Mouse (Mus musculus) midbrain, embryonic 10.5 days (tissue): ENCODE measurements at regions not wholly inside any gene's neighbourhood (a gene's known extent, or its start where the extent isn't known, plus 50 kb on each side); places are given as distances from the start of the nearest gene placed in this dataset.
A peak's percentile ranks its signal among the peaks of the same experiment; 100 is the strongest.

Source experiments
- DNase-seq: peaks from one replicate; pipeline ENCODE4 v3.0.0-alpha.2; 2017; ENCODE audit warnings: low spot score
- H3K27ac ChIP-seq: fragments of 300-500 bp; sonication (generic); replicated peaks from 2 replicates; pipeline ENCODE4 v1.5.1; 2016; ENCODE audit warnings: mild to moderate bottlenecking
- H3K27me3 ChIP-seq: fragments of 300-500 bp; sonication (generic); 2 replicates; pipeline ENCODE4 v1.6.1; 2016; ENCODE audit warnings: low read depth, mild to moderate bottlenecking; ENCODE audit not compliant: poor library complexity, severe bottlenecking
- H3K36me3 ChIP-seq: fragments of 300-500 bp; sonication (generic); 2 replicates; pipeline ENCODE4 v1.6.1; 2016; ENCODE audit warnings: mild to moderate bottlenecking, moderate library complexity
- H3K4me1 ChIP-seq: fragments of 300-500 bp; sonication (generic); 2 replicates; pipeline ENCODE4 v1.6.1; 2016
- H3K4me3 ChIP-seq: fragments of 300-500 bp; sonication (generic); 2 replicates; pipeline ENCODE4 v1.5.1; 2016; ENCODE audit warnings: mild to moderate bottlenecking, moderate library complexity
- H3K9me3 ChIP-seq: fragments of 300-500 bp; sonication (generic); replicated peaks from 2 replicates; pipeline ENCODE4 v1.6.1; 2016; ENCODE audit warnings: mild to moderate bottlenecking
- whole genome bisulfite sequencing: fragments of 180-500 bp; shearing (Covaris S2); methylation state at CpG from one replicate; pipeline ENCODE4 v1.1.7; 2016; 5-methylcytosine and 5-hydroxymethylcytosine counted together

- Histone ChIP-seq H3K9me3 (no peaks in the 10 kb centered on the region), H3K27ac (no peak overlapping the region), H3K27me3 (peaks cover 20% of the 10 kb centered on the region), H3K36me3 (no peaks in the 10 kb centered on the region), H3K4me3 (no peak overlapping the region), H3K4me1 (no peaks in the 10 kb centered on the region)
- no peak for DNase-seq
- WGBS = 72% methylated on average over 7 of the region's 7 CpGs
Observed at GRCm38 (mm10) chr3:37789711-37790110, 65.4 kb upstream of the Gm5148 start.

- WGBS = 76% methylated on average over 11 of the region's 11 CpGs
- Histone ChIP-seq H3K4me1 (no peaks in the 10 kb centered on the region), H3K36me3 (no peaks in the 10 kb centered on the region), H3K27me3 (peaks cover 20% of the 10 kb centered on the region), H3K27ac (no peak overlapping the region), H3K9me3 (no peaks in the 10 kb centered on the region), H3K4me3 (no peak overlapping the region)
- DNase-seq = no peak
Observed at GRCm38 (mm10) chr3:37789143-37789697, 64.9 kb upstream of the Gm5148 start.

GRCm38 (mm10) chr3:37788366-37788765 is 64.1 kb upstream of the Gm5148 start:
- WGBS = 88% methylated on average over 9 of the region's 9 CpGs
- no peaks in the 10 kb centered on the region for H3K4me1 ChIP-seq
- H3K27ac ChIP-seq = no peak overlapping the region

GRCm38 (mm10) chr3:37786792-37787191 is 62.5 kb upstream of the Gm5148 start:
- Histone ChIP-seq H3K36me3 (no peaks in the 10 kb centered on the region), H3K27me3 (peaks cover 39% of the 10 kb centered on the region), H3K9me3 (no peaks in the 10 kb centered on the region), H3K4me1 (no peaks in the 10 kb centered on the region), H3K27ac (no peak overlapping the region), H3K4me3 (no peak overlapping the region)
- DNase-seq = no peak
- WGBS = 85% methylated on average over 3 of the region's 3 CpGs

More at GRCm38 (mm10) chr3:37788366-37788765, 64.1 kb upstream of the Gm5148 start:
- H3K9me3 ChIP-seq = no peaks in the 10 kb centered on the region
- H3K4me3 ChIP-seq = no peak overlapping the region
- DNase-seq = no peak
- no peaks in the 10 kb centered on the region for H3K36me3 ChIP-seq
- peaks cover 25% of the 10 kb centered on the region for H3K27me3 ChIP-seq

GRCm38 (mm10) chr3:37781086-37781485 is 56.8 kb upstream of the Gm5148 start:
- Histone ChIP-seq H3K36me3 (no peaks in the 10 kb centered on the region), H3K27me3 (peaks cover 58% of the 10 kb centered on the region), H3K4me3 (no peak overlapping the region), H3K27ac (no peak overlapping the region), H3K9me3 (no peaks in the 10 kb centered on the region), H3K4me1 (peaks cover 28% of the 10 kb centered on the region)
- no peak for DNase-seq
- 86% methylated on average over 2 of the region's 2 CpGs for WGBS

- no peaks in the 10 kb centered on the region for H3K9me3 ChIP-seq
- peak; percentile 31 for DNase-seq
- H3K27ac ChIP-seq = peak overlapping the region; percentile 35; the same call in 1 of the 2 replicates
- peaks cover 40% of the 10 kb centered on the region for H3K4me1 ChIP-seq
- WGBS = 36% methylated on average over 11 of the region's 11 CpGs
- peaks cover 59% of the 10 kb centered on the region for H3K27me3 ChIP-seq
- no peak overlapping the region for H3K4me3 ChIP-seq
- no peaks in the 10 kb centered on the region for H3K36me3 ChIP-seq
Observed at GRCm38 (mm10) chr3:37779867-37780475, 55.7 kb upstream of the Gm5148 start.

GRCm38 (mm10) chr3:37778386-37778785 is 54.1 kb upstream of the Gm5148 start:
- Histone ChIP-seq H3K9me3 (no peaks in the 10 kb centered on the region; the same call in 1 of the 2 replicates), H3K4me3 (no peak overlapping the region), H3K36me3 (no peaks in the 10 kb centered on the region), H3K27me3 (peaks cover 70% of the 10 kb centered on the region), H3K27ac (no peak overlapping the region), H3K4me1 (peaks cover 43% of the 10 kb centered on the region)
- no peak for DNase-seq
- WGBS = 94% methylated on average over 7 of the region's 7 CpGs

- Histone ChIP-seq H3K27me3 (peaks cover 51% of the 10 kb centered on the region), H3K9me3 (no peaks in the 10 kb centered on the region; the same call in 1 of the 2 replicates), H3K36me3 (no peaks in the 10 kb centered on the region), H3K4me1 (peaks cover 46% of the 10 kb centered on the region), H3K4me3 (no peak overlapping the region), H3K27ac (no peak overlapping the region)
- no peak for DNase-seq
- 23% methylated on average over 4 of the region's 4 CpGs for WGBS
Observed at GRCm38 (mm10) chr3:37776224-37776623, 51.9 kb upstream of the Gm5148 start.
